Mouse (Mus musculus): Measurements from ENCODE around the gene Irf9. TPM values are rescaled to one million over a fixed set of nuclear protein-coding genes. Genes with fewer than 3 reads are reported as not detected.

Gene Irf9
- total RNA-seq, 2 experiments from 2014 or later, result 24.8 to 28.2 TPM

DNA sequence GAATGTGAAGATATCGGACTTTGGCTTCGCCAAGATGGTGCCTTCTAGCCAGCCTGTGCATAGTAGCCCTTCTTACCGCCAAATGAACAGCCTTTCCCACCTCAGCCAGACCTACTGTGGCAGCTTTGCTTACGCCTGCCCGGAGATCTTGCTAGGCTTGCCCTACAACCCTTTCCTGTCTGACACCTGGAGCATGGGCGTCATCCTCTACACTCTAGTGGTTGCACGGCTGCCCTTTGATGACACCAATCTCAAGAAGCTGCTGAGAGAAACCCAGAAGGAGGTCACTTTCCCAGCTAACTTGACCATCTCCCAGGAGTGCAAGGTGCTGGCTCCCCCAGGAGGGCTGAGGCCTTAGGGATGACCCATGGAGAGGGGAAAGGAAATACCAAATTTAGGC is 48.2 kb downstream of the Irf9 start:
- no peak for ATAC-seq (replicated peaks; ENCODE audit: poor library complexity)

DNA sequence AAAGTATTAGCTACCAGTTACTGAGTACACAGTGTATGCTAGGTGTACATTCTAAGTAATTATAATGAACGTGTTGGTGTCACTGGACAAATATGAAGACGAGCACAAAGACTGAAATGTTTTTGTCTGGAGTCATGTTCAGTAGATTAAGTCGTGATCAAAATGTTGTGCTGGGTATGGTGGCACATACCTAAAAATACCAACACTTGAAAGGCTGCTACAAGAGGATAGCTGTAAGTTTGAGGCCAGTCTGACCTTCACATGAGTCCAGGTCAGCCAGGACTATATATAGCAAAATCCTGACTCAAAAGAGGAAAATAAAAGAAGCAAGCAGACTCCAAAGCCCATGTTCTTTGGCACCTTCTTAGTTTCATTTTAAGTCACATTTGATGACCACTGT is 53.6 kb downstream of the Irf9 start:
- no peak for ATAC-seq (replicated peaks; ENCODE audit: poor library complexity)

DNA sequence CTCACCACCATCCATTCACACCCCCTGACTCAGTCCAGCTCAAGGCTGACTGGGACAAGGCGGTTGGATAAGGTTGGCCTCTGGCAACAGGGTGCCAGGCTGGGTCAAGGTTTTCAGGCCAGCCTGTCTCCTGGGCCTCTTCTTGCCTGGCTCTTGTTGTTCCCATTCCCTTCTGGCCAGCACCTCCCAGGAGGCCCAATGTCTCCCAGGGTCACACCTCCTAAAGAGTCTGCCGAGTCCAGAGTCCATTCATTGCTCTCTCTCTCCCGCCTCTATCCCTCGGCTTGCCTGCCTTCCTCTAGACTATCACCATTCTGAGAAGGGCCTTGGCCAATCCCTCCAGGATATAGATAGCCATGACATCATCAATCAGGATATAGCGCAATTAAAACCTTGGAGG is 54.6 kb downstream of the Irf9 start:
- no peak for ATAC-seq (replicated peaks; ENCODE audit: poor library complexity)

Other genes starting within 250 kb of the Irf9 start
Only the 30 nearest of the 31 such genes appear.
- 38.9 and 48.0 TPM in 2 replicates for gene Dhrs4, start 124.8 kb upstream of the Irf9 start, total RNA-seq (2015)
- 58.8 and 67.3 TPM in 2 replicates for gene Dhrs4, start 124.8 kb upstream of the Irf9 start, total RNA-seq (2017)
- gene Carmil3, start 112.9 kb upstream of the Irf9 start, total RNA-seq (2015), result 0.05 and 0.15 TPM in 2 replicates
- gene Carmil3, start 112.9 kb upstream of the Irf9 start, total RNA-seq (2017), result not detected in 2 replicates
- gene Cpne6, start 93.1 kb upstream of the Irf9 start, total RNA-seq (2015), result not detected in 2 replicates
- gene Cpne6, start 93.1 kb upstream of the Irf9 start, total RNA-seq (2017), result not detected in 2 replicates
- not detected in 2 replicates for gene Nrl, start 78.6 kb upstream of the Irf9 start, total RNA-seq (2015)
- gene Nrl, start 78.6 kb upstream of the Irf9 start, total RNA-seq (2017), result not detected in 2 replicates
- 17.6 and 18.9 TPM in 2 replicates for gene Pck2, start 63.3 kb upstream of the Irf9 start, total RNA-seq (2015)
- 32.5 and 44.3 TPM in 2 replicates for gene Pck2, start 63.3 kb upstream of the Irf9 start, total RNA-seq (2017)
- gene Dcaf11, start 43.6 kb upstream of the Irf9 start, total RNA-seq (2015), result 32.6 and 45.9 TPM in 2 replicates
- gene Dcaf11, start 43.6 kb upstream of the Irf9 start, total RNA-seq (2017), result 61.1 and 69.1 TPM in 2 replicates
- gene A730061H03Rik, start 43.2 kb upstream of the Irf9 start, total RNA-seq (2015), result 1.5 and 4.6 TPM in 2 replicates
- gene A730061H03Rik, start 43.2 kb upstream of the Irf9 start, total RNA-seq (2017), result 3.3 and 8.2 TPM in 2 replicates
- gene Fitm1, start 28.0 kb upstream of the Irf9 start, total RNA-seq (2015), result 0.81 TPM in 1 of 2 replicates, not detected in the other
- gene Fitm1, start 28.0 kb upstream of the Irf9 start, total RNA-seq (2017), result 0.20 and 1.00 TPM in 2 replicates
- gene Psme1, start 25.4 kb upstream of the Irf9 start, total RNA-seq (2015), result 899 and 931 TPM in 2 replicates
- 334 and 421 TPM in 2 replicates for gene Psme1, start 25.4 kb upstream of the Irf9 start, total RNA-seq (2017)
- gene Emc9, start 18.3 kb upstream of the Irf9 start, total RNA-seq (2015), result 5.1 and 5.5 TPM in 2 replicates
- 6.9 and 9.7 TPM in 2 replicates for gene Emc9, start 18.3 kb upstream of the Irf9 start, total RNA-seq (2017)
- gene Psme2, start 12.5 kb upstream of the Irf9 start, total RNA-seq (2015), result 374 and 388 TPM in 2 replicates
- gene Psme2, start 12.5 kb upstream of the Irf9 start, total RNA-seq (2017), result 269 and 370 TPM in 2 replicates
- 23.5 and 34.4 TPM in 2 replicates for gene Rnf31, start 11.9 kb upstream of the Irf9 start, total RNA-seq (2015)
- gene Rnf31, start 11.9 kb upstream of the Irf9 start, total RNA-seq (2017), result 10.5 and 11.3 TPM in 2 replicates
- 3.5 and 9.5 TPM in 2 replicates for gene Rec8, start 14.5 kb downstream of the Irf9 start, total RNA-seq (2015)
- gene Rec8, start 14.5 kb downstream of the Irf9 start, total RNA-seq (2017), result 0.87 and 4.6 TPM in 2 replicates
- 28.3 and 31.0 TPM in 2 replicates for gene Ipo4, start 32.4 kb downstream of the Irf9 start, total RNA-seq (2015)
- 12.6 and 19.2 TPM in 2 replicates for gene Ipo4, start 32.4 kb downstream of the Irf9 start, total RNA-seq (2017)
- 6.7 and 8.5 TPM in 2 replicates for gene Gm49378, start 34.3 kb downstream of the Irf9 start, total RNA-seq (2015)
- 1.5 and 4.9 TPM in 2 replicates for gene Gm49378, start 34.3 kb downstream of the Irf9 start, total RNA-seq (2017)
- 35.8 and 39.1 TPM in 2 replicates for gene Tm9sf1, start 40.2 kb downstream of the Irf9 start, total RNA-seq (2015)
- 47.3 and 56.1 TPM in 2 replicates for gene Tm9sf1, start 40.2 kb downstream of the Irf9 start, total RNA-seq (2017)
- 0.37 and 0.62 TPM in 2 replicates for gene Tssk4, start 46.6 kb downstream of the Irf9 start, total RNA-seq (2015)
- gene Tssk4, start 46.6 kb downstream of the Irf9 start, total RNA-seq (2017), result 0.08 and 0.88 TPM in 2 replicates
- 19.3 and 21.4 TPM in 2 replicates for gene Mdp1, start 56.9 kb downstream of the Irf9 start, total RNA-seq (2015)
- gene Mdp1, start 56.9 kb downstream of the Irf9 start, total RNA-seq (2017), result 21.7 and 22.4 TPM in 2 replicates
- gene Gmpr2, start 68.4 kb downstream of the Irf9 start, total RNA-seq (2015), result 29.4 and 36.0 TPM in 2 replicates
- 38.1 and 39.5 TPM in 2 replicates for gene Gmpr2, start 68.4 kb downstream of the Irf9 start, total RNA-seq (2017)
- 491 and 506 TPM in 2 replicates for gene Nedd8, start 68.6 kb downstream of the Irf9 start, total RNA-seq (2015)
- 258 and 288 TPM in 2 replicates for gene Nedd8, start 68.6 kb downstream of the Irf9 start, total RNA-seq (2017)
- gene Tinf2, start 78.2 kb downstream of the Irf9 start, total RNA-seq (2015), result 19.4 and 23.1 TPM in 2 replicates
- gene Tinf2, start 78.2 kb downstream of the Irf9 start, total RNA-seq (2017), result 17.7 and 26.3 TPM in 2 replicates
- 0.35 and 0.61 TPM in 2 replicates for gene Tgm1, start 110.4 kb downstream of the Irf9 start, total RNA-seq (2015)
- gene Tgm1, start 110.4 kb downstream of the Irf9 start, total RNA-seq (2017), result 0.20 and 1.1 TPM in 2 replicates
- gene Rabggta, start 118.7 kb downstream of the Irf9 start, total RNA-seq (2015), result 8.7 and 14.0 TPM in 2 replicates
- 12.6 and 14.0 TPM in 2 replicates for gene Rabggta, start 118.7 kb downstream of the Irf9 start, total RNA-seq (2017)
- gene Dhrs1, start 142.1 kb downstream of the Irf9 start, total RNA-seq (2015), result 45.7 and 50.9 TPM in 2 replicates
- gene Dhrs1, start 142.1 kb downstream of the Irf9 start, total RNA-seq (2017), result 11.5 and 30.2 TPM in 2 replicates
- gene Nop9, start 142.1 kb downstream of the Irf9 start, total RNA-seq (2015), result 25.6 and 26.5 TPM in 2 replicates
- gene Nop9, start 142.1 kb downstream of the Irf9 start, total RNA-seq (2017), result 27.8 and 32.2 TPM in 2 replicates
- gene Cideb, start 154.9 kb downstream of the Irf9 start, total RNA-seq (2015), result 0.20 and 0.77 TPM in 2 replicates
- gene Cideb, start 154.9 kb downstream of the Irf9 start, total RNA-seq (2017), result 0.51 TPM in 1 of 2 replicates, not detected in the other
- 0.39 and 0.44 TPM in 2 replicates for gene Ltb4r2, start 157.9 kb downstream of the Irf9 start, total RNA-seq (2015)
- gene Ltb4r2, start 157.9 kb downstream of the Irf9 start, total RNA-seq (2017), result 0.47 and 0.62 TPM in 2 replicates
- gene Ltb4r1, start 162.4 kb downstream of the Irf9 start, total RNA-seq (2015), result 18.5 and 19.9 TPM in 2 replicates
- gene Ltb4r1, start 162.4 kb downstream of the Irf9 start, total RNA-seq (2017), result 31.4 and 42.4 TPM in 2 replicates
- 0.05 TPM in 1 of 2 replicates, not detected in the other for gene Adcy4, start 180.5 kb downstream of the Irf9 start, total RNA-seq (2015)
- gene Adcy4, start 180.5 kb downstream of the Irf9 start, total RNA-seq (2017), result not detected in 2 replicates
- 116 and 152 TPM in 2 replicates for gene Ripk3, start 185.3 kb downstream of the Irf9 start, total RNA-seq (2015)
- gene Ripk3, start 185.3 kb downstream of the Irf9 start, total RNA-seq (2017), result 25.3 and 49.9 TPM in 2 replicates